In the genomic region with DNA sequence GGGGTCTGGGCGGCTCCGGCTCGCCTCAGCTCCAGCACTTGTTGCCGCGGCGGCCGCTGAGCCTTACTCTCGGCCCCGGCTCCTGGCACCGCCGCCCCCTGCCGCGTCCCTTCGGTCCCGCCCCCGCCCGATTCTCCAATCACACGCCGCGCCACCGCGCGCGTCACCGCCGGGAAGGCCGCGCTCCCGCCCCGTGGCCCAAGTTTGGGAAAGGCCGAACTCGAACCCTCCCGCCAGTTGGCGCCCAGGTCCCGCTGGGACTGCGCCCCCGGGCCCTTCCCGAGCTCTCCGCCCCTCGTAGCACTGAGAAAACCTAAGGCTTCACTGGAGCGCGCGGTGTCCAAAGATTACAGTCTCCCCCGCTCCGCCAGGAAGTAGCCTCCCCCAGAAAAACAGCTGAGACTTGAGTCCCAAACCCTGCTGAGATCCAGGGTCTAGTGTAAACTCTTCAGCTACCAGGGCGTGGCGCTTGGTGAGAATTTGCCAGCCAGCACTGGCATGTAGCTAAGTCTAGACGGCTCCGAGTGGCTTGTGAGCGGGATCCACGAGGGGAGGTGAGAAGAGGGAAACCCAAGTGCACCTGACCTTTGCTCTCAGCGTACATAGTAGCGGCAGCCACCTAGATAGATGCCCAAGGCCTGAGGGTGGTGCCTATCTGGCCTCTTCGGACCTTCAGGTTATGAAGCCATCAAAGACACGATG, we compare ENCODE assay signal across 7 mouse cellular contexts. TPM values are rescaled to one million over a fixed set of nuclear protein-coding genes. Genes with fewer than 3 reads are reported as not detected.
DNase-seq lines count a peak whose midpoint lies in the region; ATAC-seq and TF ChIP-seq lines count a peak whose summit lies in the region.

No protein-coding gene starts in this region.

- WGBS in embryonic facial prominence, embryonic 10.5 days = under 1% methylated on average over 55 of the region's 55 CpGs
- WGBS in intestine, postnatal 0 days = under 1% methylated on average over 53 of the region's 55 CpGs
- under 1% methylated on average over 54 of the region's 55 CpGs for WGBS in limb, embryonic 12.5 days
- under 1% methylated on average over 55 of the region's 55 CpGs for WGBS in midbrain, embryonic 14.5 days

- peak overlapping the region; percentile 87 for H3K9ac ChIP-seq in intestine, postnatal 0 days (ENCODE audit: low read depth, low read length)
- H3K9ac ChIP-seq in limb, embryonic 12.5 days (replicated peaks) = peak overlapping the region; percentile 71
- peak overlapping the region; percentile 64 for H3K9ac ChIP-seq in midbrain, embryonic 14.5 days (replicated peaks; ENCODE audit: low read length)

- no peaks in the 10 kb centered on the region for H3K36me3 ChIP-seq in embryonic facial prominence, embryonic 10.5 days (replicated peaks)
- no peaks in the 10 kb centered on the region for H3K36me3 ChIP-seq in intestine, postnatal 0 days (ENCODE audit: control insufficient read depth, insufficient read depth)
- H3K36me3 ChIP-seq in limb, embryonic 12.5 days = no peaks in the 10 kb centered on the region
- no peaks in the 10 kb centered on the region for H3K36me3 ChIP-seq in midbrain, embryonic 14.5 days (ENCODE audit: control insufficient read depth, insufficient read depth, low read length)

- H3K4me1 ChIP-seq in embryonic facial prominence, embryonic 10.5 days = peaks cover 29% of the 10 kb centered on the region
- H3K4me1 ChIP-seq in intestine, postnatal 0 days (replicated peaks; ENCODE audit: control insufficient read depth, insufficient read depth, low read length) = no peaks in the 10 kb centered on the region
- peaks cover 20% of the 10 kb centered on the region for H3K4me1 ChIP-seq in limb, embryonic 12.5 days (replicated peaks)
- peaks cover 15% of the 10 kb centered on the region for H3K4me1 ChIP-seq in midbrain, embryonic 14.5 days (ENCODE audit: control insufficient read depth, insufficient read depth, low read length)

- H3K4me2 ChIP-seq in intestine, postnatal 0 days (replicated peaks; ENCODE audit: low read depth) = peak overlapping the region; percentile 80
- peak overlapping the region; percentile 98 for H3K4me2 ChIP-seq in limb, embryonic 12.5 days
- peak overlapping the region; percentile 99 for H3K4me2 ChIP-seq in midbrain, embryonic 14.5 days (ENCODE audit: low read length)

- peak; percentile 91 for ATAC-seq in intestine, postnatal 0 days
- ATAC-seq in limb, embryonic 12.5 days (ENCODE audit: insufficient number of reproducible peaks, insufficient read depth, low FRiP score, low TSS enrichment, low read depth) = peak; percentile 87
- ATAC-seq in midbrain, embryonic 14.5 days (ENCODE audit: low FRiP score, low TSS enrichment) = peak; percentile 90

- peak; percentile 93 to 98 for DNase-seq in adrenal gland, adult (ENCODE audit: inconsistent age in 2 of 2, low spot score in 1 of 2)
- DNase-seq in embryonic facial prominence, embryonic 10.5 days (ENCODE audit: low spot score) = peak; percentile 93
- peak; percentile 83 to 88 for DNase-seq in gastrocnemius, postnatal 4 days (ENCODE audit: low spot score in 2 of 2)
- DNase-seq in midbrain, embryonic 14.5 days = peak; percentile 89
- DNase-seq in spleen, adult 12 weeks (ENCODE audit: low spot score) = peak; percentile 77

- H3K27ac ChIP-seq in embryonic facial prominence, embryonic 10.5 days (replicated peaks) = peak overlapping the region; percentile 79
- H3K27ac ChIP-seq in intestine, postnatal 0 days (ENCODE audit: low read depth, low read length) = peak overlapping the region; percentile 95
- H3K27ac ChIP-seq in limb, embryonic 12.5 days = no peak overlapping the region
- no peak overlapping the region for H3K27ac ChIP-seq in midbrain, embryonic 14.5 days (replicated peaks; ENCODE audit: low read depth, low read length)

- H3K4me3 ChIP-seq in embryonic facial prominence, embryonic 10.5 days = peak overlapping the region; percentile 75
- H3K4me3 ChIP-seq in intestine, postnatal 0 days (ENCODE audit: low read depth, low read length) = peak overlapping the region; percentile 79
- peak overlapping the region; percentile 73 for H3K4me3 ChIP-seq in limb, embryonic 12.5 days (replicated peaks)
- H3K4me3 ChIP-seq in midbrain, embryonic 14.5 days (replicated peaks; ENCODE audit: low read depth, low read length) = peak overlapping the region; percentile 67

- peak; percentile 51 for TF ChIP-seq CTCF in intestine, postnatal 0 days (IDR thresholded peaks at IDR 0.05; ENCODE audit: low read depth)

- H3K9me3 ChIP-seq in embryonic facial prominence, embryonic 10.5 days = no peaks in the 10 kb centered on the region
- no peaks in the 10 kb centered on the region for H3K9me3 ChIP-seq in intestine, postnatal 0 days (ENCODE audit: control insufficient read depth)
- no peaks in the 10 kb centered on the region for H3K9me3 ChIP-seq in limb, embryonic 12.5 days
- H3K9me3 ChIP-seq in midbrain, embryonic 14.5 days (ENCODE audit: control insufficient read depth, low read length) = no peaks in the 10 kb centered on the region

- peaks cover 91% of the 10 kb centered on the region for H3K27me3 ChIP-seq in embryonic facial prominence, embryonic 10.5 days (replicated peaks; ENCODE audit: low read depth, poor library complexity, severe bottlenecking)
- H3K27me3 ChIP-seq in intestine, postnatal 0 days (replicated peaks; ENCODE audit: control insufficient read depth, insufficient read depth, low read length) = no peaks in the 10 kb centered on the region
- H3K27me3 ChIP-seq in limb, embryonic 12.5 days = peaks cover 60% of the 10 kb centered on the region
- H3K27me3 ChIP-seq in midbrain, embryonic 14.5 days (ENCODE audit: control insufficient read depth, insufficient read depth, low read length) = peaks cover 71% of the 10 kb centered on the region

RNA-seq across cellular contexts. Expression of gene B3gnt2, which starts 1.0 kb away (rescaled TPM):
- 2.4 and 3.4 TPM in 2 replicates for polyA plus RNA-seq in embryonic facial prominence, embryonic 10.5 days (2016; fragmentation: Nextera tagmentation; extraction: Ambion mirVana)
- 1 to 10 TPM; 6.3 to 8.8 TPM for total RNA-seq in gastrocnemius, postnatal 4 days (2021)
- polyA plus RNA-seq in intestine, postnatal 0 days (2015; fragmentation: Nextera tagmentation; extraction: Ambion mirVana) = 13.8 and 15.1 TPM in 2 replicates
- 4.1 and 6.4 TPM in 2 replicates for polyA plus RNA-seq in limb, embryonic 12.5 days (2016; fragmentation: Nextera tagmentation; extraction: Ambion mirVana)
- 1.3 and 2.6 TPM in 2 replicates for polyA plus RNA-seq in midbrain, embryonic 14.5 days (2014; fragmentation: Nextera tagmentation; extraction: Ambion mirVana)

Comparison
In these comparisons a context has a peak if more than half of its experiments do, and no peak if none do; other contexts are left out.
1. H3K27ac ChIP-seq: peak in embryonic facial prominence, embryonic 10.5 days (single experiment) and intestine, postnatal 0 days (single experiment); none in limb, embryonic 12.5 days (single experiment) and midbrain, embryonic 14.5 days (single experiment).
2. Peak in every context shown above with its lines, with median percentiles within 50 percentile points of each other: DNase-seq, H3K4me3 ChIP-seq, ATAC-seq, H3K4me2 ChIP-seq and H3K9ac ChIP-seq.